Mouse (Mus musculus): Measurements from ENCODE around the gene Fgf14. TPM values are rescaled to one million over a fixed set of nuclear protein-coding genes. Genes with fewer than 3 reads are reported as not detected.

Gene Fgf14
- total and polyA plus RNA-seq, 3 experiments, result not detected

GRCm38 (mm10) chr14:124411890-124412289 lies 265.0 kb downstream of the Fgf14 start:
- TF ChIP-seq ETS1 (IDR thresholded peaks at IDR 0.05; ENCODE audit: low read depth, low read length) (no peak), KAT2A (conservative IDR thresholded peaks at IDR 0.05; ENCODE audit: low read depth, low read length) (no peak), JUND (IDR thresholded peaks at IDR 0.05; ENCODE audit: low read depth, low read length) (no peak), EP300 (IDR thresholded peaks at IDR 0.05; ENCODE audit: low read depth in 1 of 2, low read length in 2 of 2) (no peak), POLR2AphosphoS5 (IDR thresholded peaks at IDR 0.05; ENCODE audit: borderline replicate concordance, low read depth, low read length) (no peak), MAX (IDR thresholded peaks at IDR 0.05; ENCODE audit: low read length) (no peak), MAFK (IDR thresholded peaks at IDR 0.05; ENCODE audit: borderline replicate concordance, low read depth, low read length) (no peak), MYC (IDR thresholded peaks at IDR 0.05; ENCODE audit: low read depth, low read length) (no peak), POLR2A (IDR thresholded peaks at IDR 0.05; ENCODE audit: control insufficient read depth in 1 of 2, insufficient read depth in 1 of 2, low read depth in 1 of 2, low read length in 2 of 2, poor library complexity in 1 of 2) (no peak), GATA1 (IDR thresholded peaks at IDR 0.05; ENCODE audit: low read depth, low read length) (no peak), ELF1 (IDR thresholded peaks at IDR 0.05; ENCODE audit: low read depth, low read length) (no peak)
- H3K27ac ChIP-seq (ENCODE audit: control insufficient read depth, low read depth, low read length), result no peak overlapping the region
- no peaks in the 10 kb centered on the region for H3K79me2 ChIP-seq (ENCODE audit: control insufficient read depth, insufficient read depth, low read length, poor library complexity)
- H3K9me3 ChIP-seq (replicated peaks; ENCODE audit: insufficient read depth, low read length), result no peaks in the 10 kb centered on the region
- no peaks in the 10 kb centered on the region for H3K27me3 ChIP-seq (ENCODE audit: control insufficient read depth in 1 of 2, insufficient read depth in 2 of 2, low read length in 2 of 2)
- no peak overlapping the region for H3K4me3 ChIP-seq (ENCODE audit: control insufficient read depth in 1 of 2, insufficient read depth in 1 of 2, low read depth in 2 of 2, low read length in 2 of 2)
- no peaks in the 10 kb centered on the region for H3K4me1 ChIP-seq (ENCODE audit: control insufficient read depth in 1 of 2, insufficient read depth in 2 of 2, low read length in 2 of 2)
- no peak for DNase-seq (ENCODE audit: low read depth, low spot score)
- no peak overlapping the region for H3K9ac ChIP-seq (ENCODE audit: control insufficient read depth, low read depth, low read length, poor library complexity, severe bottlenecking)
- no peaks in the 10 kb centered on the region for H3K36me3 ChIP-seq (ENCODE audit: control insufficient read depth in 1 of 2, insufficient read depth in 2 of 2, low read length in 2 of 2)

- peak; percentile 41 for DNase-seq (ENCODE audit: low read depth, low spot score)
These were observed 266.0 kb downstream of the Fgf14 start for GRCm38 (mm10) chr14:124410945-124411344.

More at GRCm38 (mm10) chr14:124410945-124411344, 266.0 kb downstream of the Fgf14 start:
- Histone ChIP-seq H3K79me2 (ENCODE audit: control insufficient read depth, insufficient read depth, low read length, poor library complexity) (no peaks in the 10 kb centered on the region), H3K4me3 (ENCODE audit: control insufficient read depth in 1 of 2, insufficient read depth in 1 of 2, low read depth in 2 of 2, low read length in 2 of 2) (no peak overlapping the region), H3K9me3 (replicated peaks; ENCODE audit: insufficient read depth, low read length) (no peaks in the 10 kb centered on the region), H3K27me3 (ENCODE audit: control insufficient read depth in 1 of 2, insufficient read depth in 2 of 2, low read length in 2 of 2) (no peaks in the 10 kb centered on the region), H3K36me3 (ENCODE audit: control insufficient read depth in 1 of 2, insufficient read depth in 2 of 2, low read length in 2 of 2) (no peaks in the 10 kb centered on the region), H3K9ac (ENCODE audit: control insufficient read depth, low read depth, low read length, poor library complexity, severe bottlenecking) (no peak overlapping the region), H3K4me1 (ENCODE audit: control insufficient read depth in 1 of 2, insufficient read depth in 2 of 2, low read length in 2 of 2) (no peaks in the 10 kb centered on the region), H3K27ac (ENCODE audit: control insufficient read depth, low read depth, low read length) (no peak overlapping the region)
- no peak for TF ChIP-seq MXI1 (IDR thresholded peaks at IDR 0.05; ENCODE audit: low read depth, low read length)
- no peak for TF ChIP-seq UBTF (IDR thresholded peaks at IDR 0.05; ENCODE audit: borderline replicate concordance, insufficient read depth, low read depth, low read length)
- no peak for TF ChIP-seq MYC (IDR thresholded peaks at IDR 0.05; ENCODE audit: low read depth, low read length)
- TF ChIP-seq TBP (IDR thresholded peaks at IDR 0.05; ENCODE audit: low read depth, low read length), result no peak
- no peak for TF ChIP-seq MEF2A (IDR thresholded peaks at IDR 0.05; ENCODE audit: extremely low read depth, insufficient replicate concordance, low read depth, low read length, poor library complexity, severe bottlenecking)
- peak; percentile 74 for TF ChIP-seq SMC3 (IDR thresholded peaks at IDR 0.05; ENCODE audit: low read depth, low read length)
- peak; percentile 36; the same call in 1 of the 2 replicates for TF ChIP-seq ZC3H11A (IDR thresholded peaks at IDR 0.05; ENCODE audit: low read depth, low read length)
- no peak for TF ChIP-seq E2F4 (IDR thresholded peaks at IDR 0.05; ENCODE audit: borderline replicate concordance, low read depth, low read length)
- no peak for TF ChIP-seq NELFE (IDR thresholded peaks at IDR 0.05; ENCODE audit: low read depth, low read length)
- TF ChIP-seq CHD2 (IDR thresholded peaks at IDR 0.05; ENCODE audit: low read length), result no peak
- TF ChIP-seq TCF12 (IDR thresholded peaks at IDR 0.05; ENCODE audit: low read depth, low read length), result no peak
- no peak for TF ChIP-seq USF1 (IDR thresholded peaks at IDR 0.05; ENCODE audit: low read depth, low read length)
- TF ChIP-seq JUND (IDR thresholded peaks at IDR 0.05; ENCODE audit: low read depth, low read length), result no peak
- TF ChIP-seq BHLHE40 (IDR thresholded peaks at IDR 0.05; ENCODE audit: borderline replicate concordance, low read depth, low read length), result no peak
- no peak for TF ChIP-seq MAX (IDR thresholded peaks at IDR 0.05; ENCODE audit: low read length)
- TF ChIP-seq TAL1 (IDR thresholded peaks at IDR 0.05; ENCODE audit: low read length), result no peak
- TF ChIP-seq HCFC1 (IDR thresholded peaks at IDR 0.05; ENCODE audit: low read depth, low read length), result no peak
- TF ChIP-seq SIN3A (IDR thresholded peaks at IDR 0.05; ENCODE audit: low read length), result no peak
- TF ChIP-seq NRF1 (IDR thresholded peaks at IDR 0.05; ENCODE audit: insufficient read depth, low read depth, low read length, poor library complexity, severe bottlenecking), result no peak
- no peak for TF ChIP-seq MAFK (IDR thresholded peaks at IDR 0.05; ENCODE audit: borderline replicate concordance, low read depth, low read length)
- no peak for TF ChIP-seq KAT2A (conservative IDR thresholded peaks at IDR 0.05; ENCODE audit: low read depth, low read length)
- peak; percentile 58 for TF ChIP-seq RAD21 (IDR thresholded peaks at IDR 0.05; ENCODE audit: low read depth, low read length)
- no peak for TF ChIP-seq ELF1 (IDR thresholded peaks at IDR 0.05; ENCODE audit: low read depth, low read length)
- TF ChIP-seq CTCF (IDR thresholded peaks at IDR 0.05 in 2 of 3, conservative IDR thresholded peaks at IDR 0.05 in 1 of 3; ENCODE audit: control insufficient read depth in 1 of 3, insufficient read depth in 1 of 3, low read depth in 2 of 3, low read length in 3 of 3, poor library complexity in 1 of 3, severe bottlenecking in 1 of 3), result peak in 2 of 3 experiments; percentile 48 to 61; a peak in 4 of 6 replicates
- TF ChIP-seq POLR2A (IDR thresholded peaks at IDR 0.05; ENCODE audit: control insufficient read depth in 1 of 2, insufficient read depth in 1 of 2, low read depth in 1 of 2, low read length in 2 of 2, poor library complexity in 1 of 2), result no peak

All from MEL (cell line).